Mouse (Mus musculus) spleen, adult 2 months (tissue): ENCODE measurements around the gene Fbxw22. TPM values are rescaled to one million over a fixed set of nuclear protein-coding genes. Genes with fewer than 3 reads are reported as not detected.
"Not testable (repeated sequence)": the region's sequence is repeated elsewhere in the genome, so short reads cannot be mapped to it uniquely, and the experiment has no call there.

Experiments
- DNase-seq, 2 experiments: peaks; one replicate each; pipeline versions ENCODE4 v3.0.0 to v3.0.0-alpha.2; 2012 to 2021; ENCODE audit warnings: low spot score in 2 of 2, low read depth in 1 of 2
- H3K27ac ChIP-seq: fragments of 200-500 bp; 2 replicates; pipeline ENCODE4 v1.5.1; 2012; ENCODE audit warnings: low read length, inconsistent platforms; ENCODE audit not compliant: insufficient read depth
- H3K27me3 ChIP-seq: fragments of 200-500 bp; 2 replicates; pipeline ENCODE4 v1.6.1; 2012; ENCODE audit warnings: mild to moderate bottlenecking, moderate library complexity, low read length, inconsistent platforms; ENCODE audit not compliant: control insufficient read depth, insufficient read depth
- H3K36me3 ChIP-seq: fragments of 200-500 bp; 2 replicates; pipeline ENCODE4 v1.6.1; 2012; ENCODE audit warnings: mild to moderate bottlenecking, low read length, inconsistent platforms; ENCODE audit not compliant: control insufficient read depth, insufficient read depth
- H3K4me1 ChIP-seq: fragments of 200-500 bp; 2 replicates; pipeline ENCODE4 v1.6.1; 2011; ENCODE audit warnings: inconsistent platforms; ENCODE audit not compliant: control insufficient read depth, insufficient read depth, insufficient read length
- H3K4me3 ChIP-seq: fragments of 200-500 bp; 2 replicates; pipeline ENCODE4 v1.5.1; 2011; ENCODE audit warnings: mild to moderate bottlenecking, inconsistent platforms; ENCODE audit not compliant: insufficient read depth, insufficient read length; ENCODE audit errors: extremely low read depth
- CTCF ChIP-seq: fragments of 200-500 bp; IDR thresholded peaks from 2 replicates; pipeline ENCODE4 v1.5.1; 2011; ENCODE audit warnings: mild to moderate bottlenecking, inconsistent platforms; ENCODE audit not compliant: insufficient read depth, insufficient read length, insufficient replicate concordance; ENCODE audit errors: extremely low read depth
- POLR2A ChIP-seq: fragments of 200-500 bp; IDR thresholded peaks from 2 replicates; pipeline ENCODE4 v1.6.1; 2011; ENCODE audit warnings: low read depth, low read length, inconsistent platforms
- WGBS: fragments of 180-500 bp; shearing (Covaris S2); methylation state at CpG from one replicate; pipeline ENCODE4 v1.1.7; 2018; 5-methylcytosine and 5-hydroxymethylcytosine counted together
- polyA plus RNA-seq: library from polyadenylated mRNA; depleted of rRNA; stranded (reverse); fragments of >200 nt; gene quantifications from 2 replicates; pipeline ENCODE4 v1.2.3, GENCODE M21; 2012; rRNA removed

Fbxw22 gene
- not detected in 2 replicates for polyA plus RNA-seq

- not testable (repeated sequence) for H3K27ac ChIP-seq, H3K27me3 ChIP-seq, H3K36me3 ChIP-seq, DNase-seq, H3K4me1 ChIP-seq, H3K4me3 ChIP-seq
- WGBS: 65% methylated on average over 4 of the region's 4 CpGs
These were observed at the start of gene Fbxw22 for GRCm38 (mm10) chr9:109404196-109404595. Fbxw22 (minus strand) TSS chr9:109404296.

GRCm38 (mm10) chr9:109449040-109449439 is 44.9 kb upstream of the Fbxw22 start, which contains the start of gene Fbxw16:
Fbxw16 (minus strand) TSS chr9:109449140.
- H3K27me3 ChIP-seq: no peaks in the 10 kb centered on the region
- H3K36me3 ChIP-seq: no peaks in the 10 kb centered on the region
- no peak for DNase-seq
- TF ChIP-seq POLR2A (no peak), CTCF (no peak)
- H3K4me3 ChIP-seq: no peak within 1 kb of the TSS
- H3K4me1 ChIP-seq: no peaks in the 10 kb centered on the region
- H3K27ac ChIP-seq: no peak within 1 kb of the TSS

GRCm38 (mm10) chr9:109432956-109433355 is 28.9 kb upstream of the Fbxw22 start:
- WGBS: 82% methylated on average over 1 of the region's 1 CpGs
- Histone ChIP-seq H3K4me1 (no peaks in the 10 kb centered on the region), H3K4me3 (no peak overlapping the region), H3K27me3 (no peaks in the 10 kb centered on the region), H3K27ac (no peak overlapping the region), H3K36me3 (no peaks in the 10 kb centered on the region)
- DNase-seq: no peak
- TF ChIP-seq POLR2A (no peak), CTCF (no peak)

- WGBS: 100% methylated on average over 1 of the region's 1 CpGs
- not testable (repeated sequence) for H3K4me1 ChIP-seq, H3K27me3 ChIP-seq, H3K36me3 ChIP-seq, DNase-seq, H3K4me3 ChIP-seq, H3K27ac ChIP-seq
These were observed 64.5 kb downstream of the Fbxw22 start, which contains the start of gene Fbxw28 for GRCm38 (mm10) chr9:109339559-109339958. Fbxw28 (minus strand) TSS chr9:109339659.

Other genes with a start within 250 kb of the Fbxw22 start
- not detected in 2 replicates for gene Fbxw21, start 242.3 kb downstream of the Fbxw22 start, polyA plus RNA-seq
- gene Fbxw13, start 208.3 kb downstream of the Fbxw22 start, polyA plus RNA-seq: 0.37 TPM in 1 of 2 replicates, not detected in the other
- not detected in 2 replicates for gene Fbxw20, start 169.5 kb downstream of the Fbxw22 start, polyA plus RNA-seq
- gene Fbxw14, start 116.6 kb downstream of the Fbxw22 start, polyA plus RNA-seq: not detected in 2 replicates
- gene Fbxw28, start 64.6 kb downstream of the Fbxw22 start, polyA plus RNA-seq: not detected in 2 replicates
- not detected in 2 replicates for gene Fbxw16, start 44.8 kb upstream of the Fbxw22 start, polyA plus RNA-seq
- gene Fbxw19, start 91.6 kb upstream of the Fbxw22 start, polyA plus RNA-seq: not detected in 2 replicates
- not detected in 2 replicates for gene Fbxw15, start 164.0 kb upstream of the Fbxw22 start, polyA plus RNA-seq
- not detected in 2 replicates for gene Fbxw24, start 221.8 kb upstream of the Fbxw22 start, polyA plus RNA-seq